Mouse (Mus musculus) heart, adult 2 months (tissue): ENCODE data around the gene AA792892.
"Not testable (repeated sequence)": the region's sequence is repeated elsewhere in the genome, so short reads cannot be mapped to it uniquely, and the experiment has no call there.

Source experiments
- CTCF ChIP-seq: fragments of 200-600 bp; IDR thresholded peaks from 2 replicates; pipeline ENCODE4 v1.8.1; 2022; ENCODE audit warnings: antibody characterized with exemption, mild to moderate bottlenecking, moderate library complexity
- EP300 ChIP-seq: fragments of 200-500 bp; IDR thresholded peaks from 2 replicates; pipeline ENCODE4 v1.6.1; 2011; ENCODE audit warnings: low read depth, low read length, control low read depth; ENCODE audit not compliant: insufficient read depth
- POLR2A ChIP-seq: fragments of 200-500 bp; IDR thresholded peaks from 2 replicates; pipeline ENCODE4 v1.6.1; 2011; ENCODE audit warnings: mild to moderate bottlenecking, low read depth, low read length, control low read depth; ENCODE audit not compliant: insufficient read depth

DNA sequence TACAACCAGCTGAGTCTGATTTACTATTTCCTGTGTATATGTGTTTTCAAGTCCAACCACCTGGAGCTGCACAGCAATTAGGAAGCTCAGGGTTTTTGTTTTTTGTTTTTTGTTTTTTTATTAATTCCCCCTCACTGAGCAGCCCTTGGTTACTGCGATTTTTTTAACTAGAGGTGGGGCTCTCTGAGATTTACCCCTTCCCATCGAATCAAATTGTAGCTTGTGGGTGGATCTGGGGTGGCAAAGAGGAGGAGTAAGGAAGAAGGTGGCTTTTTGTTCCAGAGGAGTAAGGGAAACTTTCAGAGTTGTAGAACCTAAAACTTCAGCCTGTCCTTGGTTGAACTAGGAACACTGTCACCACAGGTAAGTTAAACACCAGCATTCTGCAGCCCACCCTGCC, at the start of gene AA792892:
- not testable (repeated sequence) for TF ChIP-seq CTCF, EP300, POLR2A
